Mouse (Mus musculus) hematopoietic stem cell, adult 5-6 weeks (primary cell): ENCODE measurements at regions not wholly inside any gene's neighbourhood (a gene's known extent, or its start where the extent isn't known, plus 50 kb on each side); places are given as distances from the start of the nearest gene placed in this dataset.

ENCODE experiments used
- ATAC-seq, 2 experiments: fragments of 125-278 bp in 1 of 2; replicated peaks in 1 of 2; 2 replicates each; pipeline ENCODE4 v1.8.0; 2016 to 2017; ENCODE audit warnings: inconsistent platforms in 2 of 2, mild to moderate bottlenecking in 2 of 2, moderate number of reproducible peaks in 2 of 2, low read depth in 1 of 2, moderate TSS enrichment in 1 of 2; ENCODE audit not compliant: low FRiP score in 2 of 2, poor library complexity in 2 of 2, severe bottlenecking in 2 of 2, insufficient read depth in 1 of 2, low TSS enrichment in 1 of 2

- no peak for ATAC-seq
These were observed 137.8 kb upstream of the Hey2 start for GRCm38 (mm10) chr10:30980279-30980968.

GRCm38 (mm10) chr10:30979766-30980165 lies 137.2 kb upstream of the Hey2 start:
- no peak for ATAC-seq

GRCm38 (mm10) chr10:30966176-30966575 lies 123.6 kb upstream of the Hey2 start:
- ATAC-seq, result no peak

- no peak for ATAC-seq
These were observed 111.2 kb upstream of the Hey2 start for GRCm38 (mm10) chr10:30953825-30954224.

GRCm38 (mm10) chr10:30952410-30952809 lies 109.8 kb upstream of the Hey2 start:
- no peak for ATAC-seq

GRCm38 (mm10) chr10:30946601-30947000 lies 104.0 kb upstream of the Hey2 start:
- ATAC-seq, result no peak

GRCm38 (mm10) chr10:30918322-30918988 lies 75.9 kb upstream of the Hey2 start:
- no peak for ATAC-seq

GRCm38 (mm10) chr10:30893771-30894170 lies 51.2 kb upstream of the Hey2 start:
- no peak for ATAC-seq
